Mouse (Mus musculus): ENCODE results near the gene Fkbp14. TPM values are rescaled to one million over a fixed set of nuclear protein-coding genes. Genes with fewer than 3 reads are reported as not detected.

The Fkbp14 gene
- total and polyA plus RNA-seq, 3 experiments, result 5.4 to 10.7 (median 7.6) TPM

GRCm38 (mm10) chr6:54565665-54566545 lies 31.2 kb downstream of the Fkbp14 start, which contains the start of gene Scrn1:
Gene Scrn1 (minus strand): TSS chr6:54566489.
- Histone ChIP-seq H3K79me2 (replicated peaks; ENCODE audit: control insufficient read depth, insufficient read depth, low read length) (no peaks in the 10 kb centered on the region), H3K4me3 (peak within 1 kb of the TSS; percentile 66), H3K36me3 (ENCODE audit: control insufficient read depth, insufficient read depth, low read length) (no peaks in the 10 kb centered on the region), H3K9ac (ENCODE audit: low read depth, low read length) (peak within 1 kb of the TSS; percentile 28), H3K27ac (peak within 1 kb of the TSS; percentile 68), H3K27me3 (ENCODE audit: control insufficient read depth, insufficient read depth, low read length) (no peaks in the 10 kb centered on the region), H3K4me1 (ENCODE audit: control insufficient read depth, insufficient read depth, low read length) (peaks cover 2% of the 10 kb centered on the region; the same call in 1 of the 2 replicates)
- no peak for TF ChIP-seq EP300 (IDR thresholded peaks at IDR 0.05; ENCODE audit: insufficient read depth, low read depth, low read length)
- TF ChIP-seq CTCF (IDR thresholded peaks at IDR 0.05), result no peak
- no peak for TF ChIP-seq POLR2A (IDR thresholded peaks at IDR 0.05; ENCODE audit: insufficient read depth, low read depth, low read length)
- intact Hi-C loops (cut with DNase I), result no loop called here
- peak; percentile 75 to 77 for DNase-seq
- WGBS, result 4% methylated on average over 60 of the region's 60 CpGs

GRCm38 (mm10) chr6:54565012-54565411 lies 32.1 kb downstream of the Fkbp14 start:
- TF ChIP-seq EP300 (IDR thresholded peaks at IDR 0.05; ENCODE audit: insufficient read depth, low read depth, low read length) (no peak), CTCF (IDR thresholded peaks at IDR 0.05) (no peak), POLR2A (IDR thresholded peaks at IDR 0.05; ENCODE audit: insufficient read depth, low read depth, low read length) (no peak)
- no peaks in the 10 kb centered on the region for H3K36me3 ChIP-seq (ENCODE audit: control insufficient read depth, insufficient read depth, low read length)
- H3K9ac ChIP-seq (ENCODE audit: low read depth, low read length), result no peak overlapping the region
- WGBS, result 71% methylated on average over 3 of the region's 3 CpGs
- intact Hi-C loops (cut with DNase I), result no loop called here
- H3K27ac ChIP-seq, result no peak overlapping the region
- peaks cover 2% of the 10 kb centered on the region; the same call in 1 of the 2 replicates for H3K4me1 ChIP-seq (ENCODE audit: control insufficient read depth, insufficient read depth, low read length)
- H3K79me2 ChIP-seq (replicated peaks; ENCODE audit: control insufficient read depth, insufficient read depth, low read length), result no peaks in the 10 kb centered on the region
- H3K27me3 ChIP-seq (ENCODE audit: control insufficient read depth, insufficient read depth, low read length), result no peaks in the 10 kb centered on the region
- no peak overlapping the region for H3K4me3 ChIP-seq
- DNase-seq, result peak in 1 of 2 experiments; percentile 22

GRCm38 (mm10) chr6:54564506-54564991 lies 32.6 kb downstream of the Fkbp14 start:
- TF ChIP-seq EP300 (IDR thresholded peaks at IDR 0.05; ENCODE audit: insufficient read depth, low read depth, low read length) (no peak), CTCF (IDR thresholded peaks at IDR 0.05) (no peak), POLR2A (IDR thresholded peaks at IDR 0.05; ENCODE audit: insufficient read depth, low read depth, low read length) (no peak)

GRCm38 (mm10) chr6:54563561-54563960 lies 33.5 kb downstream of the Fkbp14 start:
- Histone ChIP-seq H3K27me3 (ENCODE audit: control insufficient read depth, insufficient read depth, low read length) (no peaks in the 10 kb centered on the region), H3K36me3 (ENCODE audit: control insufficient read depth, insufficient read depth, low read length) (no peaks in the 10 kb centered on the region), H3K79me2 (replicated peaks; ENCODE audit: control insufficient read depth, insufficient read depth, low read length) (no peaks in the 10 kb centered on the region), H3K9ac (ENCODE audit: low read depth, low read length) (no peak overlapping the region), H3K4me3 (no peak overlapping the region), H3K4me1 (ENCODE audit: control insufficient read depth, insufficient read depth, low read length) (peaks cover 2% of the 10 kb centered on the region; the same call in 1 of the 2 replicates), H3K27ac (no peak overlapping the region)
- no peak for DNase-seq
- intact Hi-C loops (cut with DNase I), result no loop called here
- 95% methylated on average over 4 of the region's 4 CpGs for WGBS
- TF ChIP-seq EP300 (IDR thresholded peaks at IDR 0.05; ENCODE audit: insufficient read depth, low read depth, low read length), result no peak

More at GRCm38 (mm10) chr6:54564506-54564991, 32.6 kb downstream of the Fkbp14 start:
- Histone ChIP-seq H3K4me3 (no peak overlapping the region), H3K36me3 (ENCODE audit: control insufficient read depth, insufficient read depth, low read length) (no peaks in the 10 kb centered on the region), H3K4me1 (ENCODE audit: control insufficient read depth, insufficient read depth, low read length) (peaks cover 2% of the 10 kb centered on the region; the same call in 1 of the 2 replicates), H3K27me3 (ENCODE audit: control insufficient read depth, insufficient read depth, low read length) (no peaks in the 10 kb centered on the region), H3K9ac (ENCODE audit: low read depth, low read length) (no peak overlapping the region), H3K79me2 (replicated peaks; ENCODE audit: control insufficient read depth, insufficient read depth, low read length) (no peaks in the 10 kb centered on the region), H3K27ac (no peak overlapping the region)
- intact Hi-C loops (cut with DNase I), result no loop called here
- WGBS, result 80% methylated on average over 9 of the region's 9 CpGs
- DNase-seq, result no peak

- H3K4me3 ChIP-seq, result no peak overlapping the region
- no peak for TF ChIP-seq CTCF (IDR thresholded peaks at IDR 0.05)
- no peak for TF ChIP-seq POLR2A (IDR thresholded peaks at IDR 0.05; ENCODE audit: insufficient read depth, low read depth, low read length)
- no peak for TF ChIP-seq EP300 (IDR thresholded peaks at IDR 0.05; ENCODE audit: insufficient read depth, low read depth, low read length)
- H3K9ac ChIP-seq (ENCODE audit: low read depth, low read length), result no peak overlapping the region
- H3K27me3 ChIP-seq (ENCODE audit: control insufficient read depth, insufficient read depth, low read length), result no peaks in the 10 kb centered on the region
- no peaks in the 10 kb centered on the region for H3K79me2 ChIP-seq (replicated peaks; ENCODE audit: control insufficient read depth, insufficient read depth, low read length)
- intact Hi-C loops (cut with DNase I), result no loop called here
- no peaks in the 10 kb centered on the region for H3K36me3 ChIP-seq (ENCODE audit: control insufficient read depth, insufficient read depth, low read length)
- H3K27ac ChIP-seq, result no peak overlapping the region
- WGBS, result 76% methylated on average over 17 of the region's 17 CpGs
- DNase-seq, result no peak
- peaks cover 2% of the 10 kb centered on the region; the same call in 1 of the 2 replicates for H3K4me1 ChIP-seq (ENCODE audit: control insufficient read depth, insufficient read depth, low read length)
These were observed 34.9 kb downstream of the Fkbp14 start for GRCm38 (mm10) chr6:54562018-54562809.
